Mouse (Mus musculus) MEL (cell line): ENCODE data around the gene Utf1. TPM values are rescaled to one million over a fixed set of nuclear protein-coding genes. Genes with fewer than 3 reads are reported as not detected.
A peak's percentile ranks its signal among the peaks of the same experiment; 100 is the strongest.

Experiments
- DNase-seq: peaks from one replicate; pipeline ENCODE4 v3.0.0; 2011; ENCODE audit warnings: low read depth, low spot score
- H3K27ac ChIP-seq: 2 replicates; pipeline ENCODE4 v1.5.1; 2012; ENCODE audit warnings: low read depth, mild to moderate bottlenecking, control low read depth, low read length, moderate library complexity; ENCODE audit not compliant: control insufficient read depth
- H3K27me3 ChIP-seq, 2 experiments: fragments of 150-350 bp in 1 of 2; sonication (generic) in 1 of 2; 2 replicates each; pipeline ENCODE4 v1.6.1; 2012; ENCODE audit warnings: low read length in 2 of 2, mild to moderate bottlenecking in 2 of 2, improper control_type of control experiment in 1 of 2, moderate library complexity in 1 of 2; ENCODE audit not compliant: insufficient read depth in 2 of 2, control insufficient read depth in 1 of 2
- H3K36me3 ChIP-seq, 2 experiments: 2 replicates each; pipeline ENCODE4 v1.6.1; 2012 to 2014; ENCODE audit warnings: low read length in 2 of 2, improper control_type of control experiment in 1 of 2, inconsistent platforms in 1 of 2, mild to moderate bottlenecking in 1 of 2; ENCODE audit not compliant: insufficient read depth in 2 of 2, control insufficient read depth in 1 of 2
- H3K4me1 ChIP-seq, 2 experiments: fragments of 150-350 bp in 1 of 2; sonication (generic) in 1 of 2; 2 replicates each; pipeline ENCODE4 v1.6.1; 2012; ENCODE audit warnings: low read length in 2 of 2, improper control_type of control experiment in 1 of 2, mild to moderate bottlenecking in 1 of 2; ENCODE audit not compliant: insufficient read depth in 2 of 2, control insufficient read depth in 1 of 2
- H3K4me3 ChIP-seq, 2 experiments: fragments of 150-350 bp in 1 of 2; sonication (generic) in 1 of 2; 2 replicates each; pipeline ENCODE4 v1.5.1; 2012; ENCODE audit warnings: low read depth in 2 of 2, low read length in 2 of 2, mild to moderate bottlenecking in 2 of 2, moderate library complexity in 2 of 2, control low read depth in 1 of 2, improper control_type of control experiment in 1 of 2; ENCODE audit not compliant: control insufficient read depth in 1 of 2, insufficient read depth in 1 of 2
- H3K79me2 ChIP-seq: 2 replicates; pipeline ENCODE4 v1.6.1; 2012; ENCODE audit warnings: mild to moderate bottlenecking, low read length, moderate library complexity; ENCODE audit not compliant: control insufficient read depth, poor library complexity, insufficient read depth
- H3K9ac ChIP-seq: 2 replicates; pipeline ENCODE4 v1.6.1; 2012; ENCODE audit warnings: low read depth, mild to moderate bottlenecking, control low read depth, low read length, moderate library complexity; ENCODE audit not compliant: control insufficient read depth, poor library complexity, severe bottlenecking
- H3K9me3 ChIP-seq: fragments of 150-350 bp; sonication (generic); replicated peaks from 2 replicates; pipeline ENCODE4 v1.6.1; 2012; ENCODE audit warnings: mild to moderate bottlenecking, low read length, improper control_type of control experiment, moderate library complexity; ENCODE audit not compliant: insufficient read depth
- BHLHE40 ChIP-seq: IDR thresholded peaks from 2 replicates; pipeline ENCODE4 v1.6.1; 2012; ENCODE audit warnings: low read depth, mild to moderate bottlenecking, inconsistent platforms, low read length, improper control_type of control experiment, borderline replicate concordance
- E2F4 ChIP-seq: IDR thresholded peaks from 2 replicates; pipeline ENCODE4 v1.6.1; 2011; ENCODE audit warnings: low read depth, low read length, improper control_type of control experiment, borderline replicate concordance
- EP300 ChIP-seq, 2 experiments: IDR thresholded peaks; 2 replicates each; pipeline ENCODE4 v1.6.1; 2011; ENCODE audit warnings: improper control_type of control experiment in 2 of 2, low read length in 2 of 2, low read depth in 1 of 2, mild to moderate bottlenecking in 1 of 2
- HCFC1 ChIP-seq: IDR thresholded peaks from 2 replicates; pipeline ENCODE4 v1.6.1; 2012; ENCODE audit warnings: low read depth, mild to moderate bottlenecking, inconsistent platforms, low read length, improper control_type of control experiment, moderate library complexity
- JUND ChIP-seq: IDR thresholded peaks from 2 replicates; pipeline ENCODE4 v1.6.1; 2011; ENCODE audit warnings: low read depth, mild to moderate bottlenecking, improper control_type of control experiment, low read length
- MAFK ChIP-seq: IDR thresholded peaks from 2 replicates; pipeline ENCODE4 v1.6.1; 2011; ENCODE audit warnings: low read depth, mild to moderate bottlenecking, low read length, improper control_type of control experiment, borderline replicate concordance
- MAX ChIP-seq: IDR thresholded peaks from 2 replicates; pipeline ENCODE4 v1.6.1; 2011; ENCODE audit warnings: low read length, improper control_type of control experiment
- MEF2A ChIP-seq: IDR thresholded peaks from 2 replicates; pipeline ENCODE4 v1.6.1; 2014; ENCODE audit warnings: low read depth, mild to moderate bottlenecking, inconsistent platforms, low read length, improper control_type of control experiment; ENCODE audit not compliant: poor library complexity, insufficient replicate concordance, severe bottlenecking; ENCODE audit errors: extremely low read depth
- MYB ChIP-seq: IDR thresholded peaks from 2 replicates; pipeline ENCODE4 v1.6.1; 2011; ENCODE audit warnings: mild to moderate bottlenecking, low read depth, low read length, improper control_type of control experiment
- MYC ChIP-seq: IDR thresholded peaks from 2 replicates; pipeline ENCODE4 v1.6.1; 2011; ENCODE audit warnings: low read depth, mild to moderate bottlenecking, low read length, improper control_type of control experiment, moderate library complexity
- NELFE ChIP-seq: IDR thresholded peaks from 2 replicates; pipeline ENCODE4 v1.6.1; 2011; ENCODE audit warnings: low read depth, low read length, improper control_type of control experiment
- POLR2A ChIP-seq, 2 experiments: IDR thresholded peaks; 2 replicates each; pipeline ENCODE4 v1.6.1; 2011 to 2012; ENCODE audit warnings: low read length in 2 of 2, mild to moderate bottlenecking in 2 of 2, control low read depth in 1 of 2, improper control_type of control experiment in 1 of 2, low read depth in 1 of 2, moderate library complexity in 1 of 2; ENCODE audit not compliant: control insufficient read depth in 1 of 2, insufficient read depth in 1 of 2, poor library complexity in 1 of 2
- POLR2AphosphoS2 ChIP-seq: IDR thresholded peaks from 2 replicates; pipeline ENCODE4 v1.6.1; 2011; ENCODE audit warnings: low read length, improper control_type of control experiment
- SIN3A ChIP-seq: IDR thresholded peaks from 2 replicates; pipeline ENCODE4 v1.6.1; 2012; ENCODE audit warnings: low read length, improper control_type of control experiment, inconsistent platforms
- TAL1 ChIP-seq: IDR thresholded peaks from 2 replicates; pipeline ENCODE4 v1.6.1; 2012; ENCODE audit warnings: mild to moderate bottlenecking, inconsistent platforms, low read length, moderate library complexity, mixed read lengths
- TBP ChIP-seq: IDR thresholded peaks from 2 replicates; pipeline ENCODE4 v1.8.0; 2011; ENCODE audit warnings: low read depth, low read length, improper control_type of control experiment
- ZC3H11A ChIP-seq: IDR thresholded peaks from 2 replicates; pipeline ENCODE4 v1.6.1; 2012; ENCODE audit warnings: low read depth, mild to moderate bottlenecking, inconsistent platforms, low read length, improper control_type of control experiment
- polyA plus RNA-seq, 2 experiments: library from polyadenylated mRNA; stranded (reverse) in 1 of 2; unstranded in 1 of 2; fragments of >175 nt in 1 of 2; fragments of >200 nt in 1 of 2; gene quantifications; 2 replicates each; pipeline versions ENCODE4 v1.2.1 to v1.2.4; 2012; ENCODE audit warnings: low replicate concordance in 2 of 2, low read depth in 1 of 2; ENCODE audit not compliant: insufficient read length in 2 of 2, insufficient read depth in 1 of 2, missing spikeins in 1 of 2
- total RNA-seq: library from RNA; depleted of rRNA; stranded (reverse); fragments of 300-350 nt; gene quantifications from 2 replicates; pipeline ENCODE4 v1.2.3, GENCODE M21; 2012

Gene Utf1
- total and polyA plus RNA-seq, 3 experiments: not detected

DNA sequence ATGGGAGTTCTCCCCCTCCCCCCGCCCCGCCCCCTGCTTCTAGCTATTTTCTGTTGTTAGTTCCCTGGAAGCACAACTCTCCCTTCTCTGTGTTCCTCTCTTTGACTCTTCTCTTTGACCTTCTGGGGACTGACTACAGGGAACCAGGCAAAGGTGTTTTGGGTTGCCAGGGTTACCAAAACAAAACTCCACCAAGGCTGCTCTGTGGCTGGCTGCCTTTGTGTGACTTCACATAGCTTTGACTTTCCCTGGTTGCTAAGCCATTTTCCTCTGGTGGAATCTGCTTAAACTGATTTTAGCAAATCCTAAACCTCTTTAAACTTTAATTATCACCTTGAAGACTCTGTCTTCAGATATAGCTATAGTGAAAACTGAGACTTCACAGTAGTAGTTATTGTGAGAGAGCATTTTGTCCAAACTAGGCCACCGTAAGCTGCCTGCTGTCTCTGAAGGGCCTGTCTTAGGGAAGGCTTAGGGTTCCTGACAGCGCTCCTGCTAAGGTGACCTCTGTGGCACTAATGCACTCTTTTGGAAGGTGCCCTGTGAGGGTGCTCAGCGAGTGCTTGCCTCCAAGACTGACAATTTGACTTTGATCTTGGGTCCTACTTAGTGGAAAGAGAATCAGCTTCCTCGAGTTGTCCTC, 8.5 kb downstream of the Utf1 start:
- no peak overlapping the region for H3K9ac ChIP-seq
- H3K9me3 ChIP-seq: no peaks in the 10 kb centered on the region
- peaks cover 0 to 8% of the 10 kb centered on the region in 2 experiments; a peak in 2 of 4 replicates for H3K36me3 ChIP-seq
- H3K27me3 ChIP-seq: no peaks in the 10 kb centered on the region
- H3K4me3 ChIP-seq: no peak overlapping the region
- TF ChIP-seq TBP (no peak), TAL1 (no peak), BHLHE40 (no peak), SIN3A (no peak), MAX (no peak), E2F4 (no peak), ZC3H11A (no peak), HCFC1 (no peak), MEF2A (no peak), MYB (no peak)
- peak; percentile 16 for DNase-seq
- H3K79me2 ChIP-seq: no peaks in the 10 kb centered on the region
- peaks cover 0 to 16% of the 10 kb centered on the region in 2 experiments; a peak in 2 of 4 replicates for H3K4me1 ChIP-seq
- H3K27ac ChIP-seq: no peak overlapping the region

DNA sequence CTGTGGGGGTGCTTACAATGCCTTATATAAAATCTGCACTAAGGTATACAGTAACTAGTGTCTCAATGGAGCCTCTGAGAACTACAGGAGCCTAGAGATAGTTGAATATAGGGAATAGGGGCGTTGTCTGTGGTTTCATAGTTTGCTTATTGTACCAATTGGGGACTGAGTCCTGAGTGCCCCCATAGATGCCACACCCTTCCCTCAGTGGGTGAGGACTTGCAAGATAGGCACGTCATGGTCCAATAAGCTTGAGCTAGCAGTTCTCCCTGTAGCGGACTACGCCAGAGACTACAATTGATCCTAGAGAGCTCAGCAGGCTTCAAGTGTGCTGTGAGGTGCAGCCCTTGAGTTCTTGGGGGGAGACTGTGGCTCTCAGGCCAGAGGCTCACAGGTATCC, 11.9 kb downstream of the Utf1 start:
- H3K4me1 ChIP-seq: peaks cover 0 to 12% of the 10 kb centered on the region in 2 experiments; a peak in 1 of 4 replicates
- H3K79me2 ChIP-seq: no peaks in the 10 kb centered on the region
- DNase-seq: peak; percentile 61
- peaks cover 0 to 8% of the 10 kb centered on the region in 2 experiments; a peak in 2 of 4 replicates for H3K36me3 ChIP-seq
- no peak overlapping the region for H3K27ac ChIP-seq
- no peaks in the 10 kb centered on the region for H3K9me3 ChIP-seq
- TF ChIP-seq SIN3A: no peak
- no peak for TF ChIP-seq ZC3H11A
- TF ChIP-seq NELFE: no peak
- TF ChIP-seq TAL1: no peak
- TF ChIP-seq JUND: no peak
- no peak for TF ChIP-seq POLR2A (IDR thresholded peaks at IDR 0.05; ENCODE audit: control insufficient read depth in 1 of 2, insufficient read depth in 1 of 2, low read depth in 1 of 2, low read length in 2 of 2, poor library complexity in 1 of 2)
- no peak overlapping the region for H3K9ac ChIP-seq
- H3K4me3 ChIP-seq: no peak overlapping the region
- no peaks in the 10 kb centered on the region for H3K27me3 ChIP-seq

DNA sequence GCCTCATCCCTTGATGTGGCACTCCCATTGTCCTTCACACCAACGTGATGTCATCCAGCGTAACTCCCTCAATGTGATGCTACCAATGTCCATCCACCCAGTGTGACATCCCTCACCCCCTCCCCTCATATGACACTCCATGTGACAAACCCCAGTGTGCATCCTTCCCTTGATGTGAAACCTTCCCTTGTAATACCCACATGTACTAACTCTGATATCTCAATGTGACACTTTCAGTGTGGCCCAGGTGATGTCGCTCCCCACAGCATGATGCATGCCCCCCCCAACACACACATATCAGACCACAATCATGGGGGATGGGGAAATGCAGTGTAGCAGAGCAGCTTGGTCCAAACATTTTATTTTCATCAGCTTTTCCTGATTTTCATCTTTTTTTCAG, 13.1 kb downstream of the Utf1 start:
- Histone ChIP-seq H3K4me3 (no peak overlapping the region), H3K9me3 (no peaks in the 10 kb centered on the region), H3K4me1 (peaks cover 0 to 10% of the 10 kb centered on the region in 2 experiments; a peak in 1 of 4 replicates), H3K36me3 (peaks cover 0 to 7% of the 10 kb centered on the region in 2 experiments; a peak in 2 of 4 replicates), H3K9ac (no peak overlapping the region), H3K27ac (no peak overlapping the region), H3K27me3 (no peaks in the 10 kb centered on the region), H3K79me2 (no peaks in the 10 kb centered on the region)
- DNase-seq: no peak
- TF ChIP-seq EP300 (IDR thresholded peaks at IDR 0.05; ENCODE audit: low read depth in 1 of 2, low read length in 2 of 2): no peak
- TF ChIP-seq MAFK: no peak
- no peak for TF ChIP-seq MYC
- no peak for TF ChIP-seq POLR2AphosphoS2
- no peak for TF ChIP-seq NELFE
